Mouse (Mus musculus): ENCODE results near the gene N4bp1.

DNA sequence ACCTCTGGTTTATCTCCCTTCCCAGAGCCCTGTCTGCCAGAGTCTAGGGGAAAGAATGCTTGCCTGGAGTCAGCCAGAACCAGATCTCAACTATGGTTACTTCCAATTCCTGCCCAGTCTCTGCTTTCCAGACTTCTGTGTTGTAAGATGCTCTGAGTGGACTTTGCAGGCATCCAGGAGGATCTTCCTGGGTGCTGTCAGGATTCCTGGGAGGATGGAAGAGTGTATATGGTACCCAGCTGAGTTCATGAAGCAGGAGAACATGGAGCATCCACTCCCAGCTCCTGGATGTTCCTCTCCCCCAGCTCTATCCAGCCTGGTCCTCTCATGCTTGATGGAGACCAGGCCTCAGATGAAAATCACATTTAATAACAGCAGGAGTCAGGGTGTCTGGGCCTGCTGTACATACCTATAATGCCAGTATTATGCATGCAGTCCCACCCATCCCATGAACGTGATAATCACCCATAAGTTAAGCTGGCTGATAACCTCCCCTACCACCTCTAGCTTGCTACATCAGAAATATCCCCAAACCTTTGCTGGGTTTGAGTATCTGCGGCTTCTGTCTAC is 64.8 kb downstream of the N4bp1 start:
- no peak for TF ChIP-seq CTCF (IDR thresholded peaks at IDR 0.05; ENCODE audit: low read depth)
- TF ChIP-seq EP300 (IDR thresholded peaks at IDR 0.05; ENCODE audit: low read depth): no peak
